23 mouse cellular contexts compared by ENCODE assay signal in genomic region chr19:41680267-41680666, GRCm38 (mm10).
DNase-seq lines count a peak whose midpoint lies in the region; ATAC-seq and TF ChIP-seq lines count a peak whose summit lies in the region.
"Had no signal": no experiment of that assay in that cellular context is flagged by ENCODE, and none has a peak within 500 bp of the region (broad histone marks: within the 10 kb centered on the region; RNA-seq: fewer than 3 reads in every experiment).

No protein-coding gene starts in this region.

- ATAC-seq in forebrain, embryonic 16.5 days: no peak
- no peak for ATAC-seq in forebrain, embryonic 12.5 days (ENCODE audit: low FRiP score)
- 0 out of 2 replicates have a peak, but pooled peaks have one; percentile 36 for ATAC-seq in liver, postnatal 0 days
- ATAC-seq in hindbrain, embryonic 13.5 days (ENCODE audit: low FRiP score): no peak
- no peak for ATAC-seq in midbrain, embryonic 15.5 days (replicated peaks)

- no peak for TF ChIP-seq CTCF in MEL (IDR thresholded peaks at IDR 0.05 in 2 of 3, conservative IDR thresholded peaks at IDR 0.05 in 1 of 3; ENCODE audit: control insufficient read depth in 1 of 3, insufficient read depth in 1 of 3, low read depth in 2 of 3, low read length in 3 of 3, poor library complexity in 1 of 3, severe bottlenecking in 1 of 3)
- TF ChIP-seq CTCF in liver, postnatal 0 days (IDR thresholded peaks at IDR 0.05; ENCODE audit: low read depth): no peak

- H3K4me2 ChIP-seq in forebrain, embryonic 16.5 days (ENCODE audit: low read length): no peak overlapping the region
- no peak overlapping the region for H3K4me2 ChIP-seq in forebrain, embryonic 12.5 days
- no peak overlapping the region for H3K4me2 ChIP-seq in liver, postnatal 0 days (ENCODE audit: low read depth, low read length)
- H3K4me2 ChIP-seq in hindbrain, embryonic 13.5 days: no peak overlapping the region
- no peak overlapping the region for H3K4me2 ChIP-seq in midbrain, embryonic 15.5 days
- H3K4me2 ChIP-seq: heart, embryonic 13.5 days; kidney, embryonic 15.5 days; midbrain, embryonic 11.5 days had no signal

- TF ChIP-seq EP300 in MEL (IDR thresholded peaks at IDR 0.05; ENCODE audit: low read depth in 1 of 2, low read length in 2 of 2): no peak
- no peak for TF ChIP-seq EP300 in liver, postnatal 0 days (IDR thresholded peaks at IDR 0.05; ENCODE audit: low read depth)

- peak overlapping the region; percentile 39; the same call in 1 of the 2 replicates for H3K27ac ChIP-seq in forebrain, embryonic 16.5 days (ENCODE audit: low read length)
- H3K27ac ChIP-seq in forebrain, embryonic 12.5 days: no peak overlapping the region
- H3K27ac ChIP-seq in MEL (ENCODE audit: control insufficient read depth, low read depth, low read length): no peak overlapping the region
- no peak overlapping the region for H3K27ac ChIP-seq in liver, postnatal 0 days (ENCODE audit: low read depth)
- H3K27ac ChIP-seq in hindbrain, embryonic 13.5 days: no peak overlapping the region
- no peak overlapping the region for H3K27ac ChIP-seq in midbrain, embryonic 15.5 days
- H3K27ac ChIP-seq: heart, adult 2 months; heart, embryonic 13.5 days; kidney, embryonic 15.5 days; stomach, postnatal 0 days had no signal

- H3K36me3 ChIP-seq in forebrain, embryonic 16.5 days (ENCODE audit: control insufficient read depth, insufficient read depth): no peaks in the 10 kb centered on the region
- H3K36me3 ChIP-seq in forebrain, embryonic 12.5 days (replicated peaks): no peaks in the 10 kb centered on the region
- H3K36me3 ChIP-seq in MEL (ENCODE audit: control insufficient read depth in 1 of 2, insufficient read depth in 2 of 2, low read length in 2 of 2): no peaks in the 10 kb centered on the region
- H3K36me3 ChIP-seq in liver, postnatal 0 days (replicated peaks; ENCODE audit: insufficient read depth, low read length): no peaks in the 10 kb centered on the region
- no peaks in the 10 kb centered on the region for H3K36me3 ChIP-seq in hindbrain, embryonic 13.5 days
- no peaks in the 10 kb centered on the region for H3K36me3 ChIP-seq in midbrain, embryonic 15.5 days (replicated peaks)
- H3K36me3 ChIP-seq: heart, embryonic 13.5 days; kidney, embryonic 15.5 days had no signal

- no peaks in the 10 kb centered on the region for H3K9me3 ChIP-seq in forebrain, embryonic 16.5 days (ENCODE audit: control insufficient read depth, low read length)
- H3K9me3 ChIP-seq in forebrain, embryonic 12.5 days: no peaks in the 10 kb centered on the region
- H3K9me3 ChIP-seq in MEL (replicated peaks; ENCODE audit: insufficient read depth, low read length): no peaks in the 10 kb centered on the region
- no peaks in the 10 kb centered on the region for H3K9me3 ChIP-seq in liver, postnatal 0 days (ENCODE audit: low read length)
- H3K9me3 ChIP-seq in hindbrain, embryonic 13.5 days: no peaks in the 10 kb centered on the region
- no peaks in the 10 kb centered on the region for H3K9me3 ChIP-seq in midbrain, embryonic 15.5 days
- H3K9me3 ChIP-seq: heart, embryonic 13.5 days; kidney, embryonic 15.5 days had no signal

- TF ChIP-seq POLR2A in MEL (IDR thresholded peaks at IDR 0.05; ENCODE audit: control insufficient read depth in 1 of 2, insufficient read depth in 1 of 2, low read depth in 1 of 2, low read length in 2 of 2, poor library complexity in 1 of 2): no peak

- H3K27me3 ChIP-seq in forebrain, embryonic 16.5 days (replicated peaks; ENCODE audit: control insufficient read depth, insufficient read depth, low read length): no peaks in the 10 kb centered on the region
- peaks cover 10% of the 10 kb centered on the region; the same call in 1 of the 2 replicates for H3K27me3 ChIP-seq in forebrain, embryonic 12.5 days
- peaks cover 8 to 11% of the 10 kb centered on the region in 2 experiments for H3K27me3 ChIP-seq in MEL (ENCODE audit: control insufficient read depth in 1 of 2, insufficient read depth in 2 of 2, low read length in 2 of 2)
- H3K27me3 ChIP-seq in liver, postnatal 0 days (ENCODE audit: insufficient read depth, low read length): no peaks in the 10 kb centered on the region
- H3K27me3 ChIP-seq in hindbrain, embryonic 13.5 days: peaks cover 36% of the 10 kb centered on the region
- H3K27me3 ChIP-seq in midbrain, embryonic 15.5 days (replicated peaks): no peaks in the 10 kb centered on the region

- DNase-seq in 416B (ENCODE audit: low read depth) (peak; percentile 28), MEL (ENCODE audit: low read depth, low spot score) (peak; percentile 54)
- DNase-seq in liver, postnatal 0 days: no peak
- DNase-seq: adrenal gland, adult 8-10 months; cerebellum, adult 9-11 months; gastrocnemius, postnatal 14 days; heart, adult 2 months; heart, postnatal 14 days; kidney, adult 11 months; kidney, postnatal 36 days; layer of hippocampus, adult 9-11 months; lung, adult 18-20 months; lung, postnatal 10 days; thymus, adult 2 months; thymus, postnatal 4 days had no signal

- WGBS in forebrain, embryonic 16.5 days: 80% methylated on average over 1 of the region's 1 CpGs
- 100% methylated on average over 1 of the region's 1 CpGs for WGBS in forebrain, embryonic 12.5 days
- WGBS in liver, postnatal 0 days (ENCODE audit: insufficient replicate concordance): 80% methylated on average over 1 of the region's 1 CpGs
- 62% methylated on average over 1 of the region's 1 CpGs for WGBS in hindbrain, embryonic 13.5 days
- 92% methylated on average over 1 of the region's 1 CpGs for WGBS in midbrain, embryonic 15.5 days

- H3K9ac ChIP-seq in forebrain, embryonic 16.5 days (replicated peaks; ENCODE audit: low read depth, low read length): no peak overlapping the region
- no peak overlapping the region for H3K9ac ChIP-seq in forebrain, embryonic 12.5 days
- no peak overlapping the region for H3K9ac ChIP-seq in MEL (ENCODE audit: control insufficient read depth, low read depth, low read length, poor library complexity, severe bottlenecking)
- H3K9ac ChIP-seq in liver, postnatal 0 days (replicated peaks): no peak overlapping the region
- H3K9ac ChIP-seq in hindbrain, embryonic 13.5 days: no peak overlapping the region
- H3K9ac ChIP-seq in midbrain, embryonic 15.5 days: no peak overlapping the region
- H3K9ac ChIP-seq: heart, embryonic 13.5 days; kidney, embryonic 15.5 days had no signal

- no peaks in the 10 kb centered on the region for H3K79me2 ChIP-seq in MEL (ENCODE audit: control insufficient read depth, insufficient read depth, low read length, poor library complexity)

- peaks cover 51% of the 10 kb centered on the region for H3K4me1 ChIP-seq in forebrain, embryonic 16.5 days (replicated peaks; ENCODE audit: control insufficient read depth, insufficient read depth, low read length)
- peaks cover 44% of the 10 kb centered on the region for H3K4me1 ChIP-seq in forebrain, embryonic 12.5 days
- no peaks in the 10 kb centered on the region for H3K4me1 ChIP-seq in MEL (ENCODE audit: control insufficient read depth in 1 of 2, insufficient read depth in 2 of 2, low read length in 2 of 2)
- H3K4me1 ChIP-seq in liver, postnatal 0 days (ENCODE audit: insufficient read depth): no peaks in the 10 kb centered on the region
- peaks cover 81% of the 10 kb centered on the region for H3K4me1 ChIP-seq in hindbrain, embryonic 13.5 days (replicated peaks)
- H3K4me1 ChIP-seq in midbrain, embryonic 15.5 days: peaks cover 64% of the 10 kb centered on the region

- no peak overlapping the region for H3K4me3 ChIP-seq in forebrain, embryonic 16.5 days (replicated peaks; ENCODE audit: low read length)
- H3K4me3 ChIP-seq in forebrain, embryonic 12.5 days (replicated peaks): no peak overlapping the region
- no peak overlapping the region for H3K4me3 ChIP-seq in MEL (ENCODE audit: control insufficient read depth in 1 of 2, insufficient read depth in 1 of 2, low read depth in 2 of 2, low read length in 2 of 2)
- H3K4me3 ChIP-seq in liver, postnatal 0 days (ENCODE audit: low read depth, low read length): no peak overlapping the region
- no peak overlapping the region for H3K4me3 ChIP-seq in hindbrain, embryonic 13.5 days
- no peak overlapping the region for H3K4me3 ChIP-seq in midbrain, embryonic 15.5 days
- H3K4me3 ChIP-seq: heart, adult 2 months; heart, embryonic 13.5 days; kidney, embryonic 15.5 days had no signal

- no peak for TF ChIP-seq RAD21 in MEL (IDR thresholded peaks at IDR 0.05; ENCODE audit: low read depth, low read length)

TF ChIP-seq in MEL, 35 proteins besides CTCF, POLR2A, EP300 and RAD21:
- TF ChIP-seq SMC3 (IDR thresholded peaks at IDR 0.05; ENCODE audit: low read depth, low read length): no peak
- no peak for TF ChIP-seq MXI1 (IDR thresholded peaks at IDR 0.05; ENCODE audit: low read depth, low read length)
- no peak for TF ChIP-seq NRF1 (IDR thresholded peaks at IDR 0.05; ENCODE audit: insufficient read depth, low read depth, low read length, poor library complexity, severe bottlenecking)
- no peak for TF ChIP-seq ZKSCAN1 (IDR thresholded peaks at IDR 0.05; ENCODE audit: low read depth, low read length)
- no peak for TF ChIP-seq JUND (IDR thresholded peaks at IDR 0.05; ENCODE audit: low read depth, low read length)
- no peak for TF ChIP-seq USF1 (IDR thresholded peaks at IDR 0.05; ENCODE audit: low read depth, low read length)
- TF ChIP-seq MYC (IDR thresholded peaks at IDR 0.05; ENCODE audit: low read depth, low read length): no peak
- TF ChIP-seq RCOR1 (IDR thresholded peaks at IDR 0.05; ENCODE audit: low read depth, low read length): no peak
- no peak for TF ChIP-seq MYB (IDR thresholded peaks at IDR 0.05; ENCODE audit: low read depth, low read length)
- no peak for TF ChIP-seq MAX (IDR thresholded peaks at IDR 0.05; ENCODE audit: low read length)
- TF ChIP-seq MAZ (IDR thresholded peaks at IDR 0.05; ENCODE audit: low read depth, low read length): no peak
- no peak for TF ChIP-seq POLR2AphosphoS2 (IDR thresholded peaks at IDR 0.05; ENCODE audit: low read length)
